Mouse (Mus musculus): ENCODE data around the gene Spast. TPM values are rescaled to one million over a fixed set of nuclear protein-coding genes. Genes with fewer than 3 reads are reported as not detected.

Spast gene
- polyA plus RNA-seq, 2 experiments from 2014 or later: 6.9 to 10.9 TPM

GRCm38 (mm10) chr17:74328146-74328545 is 10.6 kb upstream of the Spast start:
- ATAC-seq: peak; percentile 75

GRCm38 (mm10) chr17:74331049-74331676 is 7.6 kb upstream of the Spast start:
- ATAC-seq: no peak

- ATAC-seq: peak; percentile 81
These were observed 409 bp upstream of the Spast start for GRCm38 (mm10) chr17:74338225-74338931.

- no peak for ATAC-seq
These were observed 2.4 kb downstream of the Spast start for GRCm38 (mm10) chr17:74341151-74341550.

GRCm38 (mm10) chr17:74363592-74363991 is 24.8 kb downstream of the Spast start:
- ATAC-seq: no peak

GRCm38 (mm10) chr17:74376916-74377315 is 38.1 kb downstream of the Spast start:
- no peak for ATAC-seq

GRCm38 (mm10) chr17:74386657-74387056 is 47.9 kb downstream of the Spast start:
- ATAC-seq: no peak

GRCm38 (mm10) chr17:74389847-74390246 is 51.1 kb downstream of the Spast start:
- no peak for ATAC-seq

- no peak for ATAC-seq
These were observed 55.6 kb downstream of the Spast start for GRCm38 (mm10) chr17:74394381-74394780.

GRCm38 (mm10) chr17:74394855-74395254 is 56.1 kb downstream of the Spast start:
- ATAC-seq: peak; percentile 35

- peak; percentile 98 for ATAC-seq
These were observed 56.7 kb downstream of the Spast start, which contains the start of gene Slc30a6 for GRCm38 (mm10) chr17:74395383-74396065. Slc30a6 (plus strand) TSS chr17:74395608.

- no peak for ATAC-seq
These were observed 58.0 kb downstream of the Spast start for GRCm38 (mm10) chr17:74396766-74397165.

- ATAC-seq: no peak
These were observed 58.4 kb downstream of the Spast start for GRCm38 (mm10) chr17:74397173-74397572.

- no peak for ATAC-seq
These were observed 63.9 kb downstream of the Spast start for GRCm38 (mm10) chr17:74402486-74403222.

- ATAC-seq: no peak
These were observed 67.7 kb downstream of the Spast start for GRCm38 (mm10) chr17:74406487-74406886.

- no peak for ATAC-seq
These were observed 70.9 kb downstream of the Spast start for GRCm38 (mm10) chr17:74409722-74410121.

- no peak for ATAC-seq
These were observed 74.5 kb downstream of the Spast start for GRCm38 (mm10) chr17:74413324-74413723.

GRCm38 (mm10) chr17:74414671-74415070 is 75.9 kb downstream of the Spast start:
- ATAC-seq: no peak

- ATAC-seq: no peak
These were observed 78.1 kb downstream of the Spast start for GRCm38 (mm10) chr17:74416841-74417360.

- ATAC-seq: no peak
These were observed 79.4 kb downstream of the Spast start for GRCm38 (mm10) chr17:74418171-74418570.

- no peak for ATAC-seq
These were observed 81.9 kb downstream of the Spast start for GRCm38 (mm10) chr17:74420656-74421055.

GRCm38 (mm10) chr17:74424401-74425005 is 85.7 kb downstream of the Spast start:
- no peak for ATAC-seq
